Mouse (Mus musculus) intestine, embryonic 15.5 days (tissue): Measurements from ENCODE around the gene Gm17304. TPM values are rescaled to one million over a fixed set of nuclear protein-coding genes. Genes with fewer than 3 reads are reported as not detected.

Experiments
- ATAC-seq: fragments of 200-750 bp; cut with Nextera tagmentation; 2 replicates; pipeline ENCODE4 v1.8.0; 2017; ENCODE audit warnings: moderate TSS enrichment, moderate library complexity
- H3K27ac ChIP-seq: fragments of 300-500 bp; sonication (generic); 2 replicates; pipeline ENCODE4 v1.5.1; 2015; ENCODE audit warnings: mild to moderate bottlenecking, inconsistent platforms
- H3K27me3 ChIP-seq: fragments of 300-500 bp; sonication (generic); replicated peaks from 2 replicates; pipeline ENCODE4 v1.6.1; 2015; ENCODE audit warnings: inconsistent platforms
- H3K36me3 ChIP-seq: fragments of 300-500 bp; sonication (generic); 2 replicates; pipeline ENCODE4 v1.6.1; 2015; ENCODE audit warnings: inconsistent platforms
- H3K4me1 ChIP-seq: fragments of 300-500 bp; sonication (generic); replicated peaks from 2 replicates; pipeline ENCODE4 v1.6.1; 2015; ENCODE audit warnings: inconsistent platforms
- H3K4me2 ChIP-seq: fragments of 300-500 bp; sonication (generic); replicated peaks from 2 replicates; pipeline ENCODE4 v1.6.1; 2015; ENCODE audit warnings: mild to moderate bottlenecking, inconsistent platforms
- H3K4me3 ChIP-seq: fragments of 300-500 bp; sonication (generic); replicated peaks from 2 replicates; pipeline ENCODE4 v1.5.1; 2015; ENCODE audit warnings: inconsistent platforms
- H3K9ac ChIP-seq: fragments of 300-500 bp; sonication (generic); 2 replicates; pipeline ENCODE4 v1.6.1; 2015; ENCODE audit warnings: inconsistent platforms
- H3K9me3 ChIP-seq: fragments of 300-500 bp; sonication (generic); 2 replicates; pipeline ENCODE4 v1.6.1; 2016; ENCODE audit warnings: inconsistent platforms
- WGBS: fragments of 180-500 bp; shearing (Covaris S2); methylation state at CpG from one replicate; pipeline ENCODE4 v1.1.7; 2015; 5-methylcytosine and 5-hydroxymethylcytosine counted together
- polyA plus RNA-seq: library from polyadenylated mRNA; unstranded; fragments of >200 nt; fragmentation: Nextera tagmentation; extraction: Ambion mirVana; gene quantifications from 2 replicates; pipeline ENCODE4 v1.2.1, GENCODE M21; 2015

The Gm17304 gene
- polyA plus RNA-seq, 1 experiment from 2014 or later: not detected

GRCm38 (mm10) chr5:106628369-106629149 is 19.7 kb downstream of the Gm17304 start:
- H3K4me2 ChIP-seq: no peak overlapping the region
- ATAC-seq: no peak
- no peak overlapping the region for H3K27ac ChIP-seq
- H3K4me3 ChIP-seq: no peak overlapping the region
- H3K4me1 ChIP-seq: no peaks in the 10 kb centered on the region
- H3K27me3 ChIP-seq: no peaks in the 10 kb centered on the region
- peaks cover 10% of the 10 kb centered on the region; the same call in 1 of the 2 replicates for H3K36me3 ChIP-seq
- 63% methylated on average over 8 of the region's 8 CpGs for WGBS
- no peak overlapping the region for H3K9ac ChIP-seq
- H3K9me3 ChIP-seq: no peaks in the 10 kb centered on the region

GRCm38 (mm10) chr5:106636423-106636946 is 27.6 kb downstream of the Gm17304 start:
- no peak overlapping the region for H3K9ac ChIP-seq
- no peaks in the 10 kb centered on the region for H3K27me3 ChIP-seq
- no peak overlapping the region for H3K4me3 ChIP-seq
- H3K9me3 ChIP-seq: no peaks in the 10 kb centered on the region
- no peaks in the 10 kb centered on the region for H3K4me1 ChIP-seq
- no peak overlapping the region for H3K4me2 ChIP-seq
- no peak overlapping the region for H3K27ac ChIP-seq
- ATAC-seq: no peak
- peaks cover 12% of the 10 kb centered on the region for H3K36me3 ChIP-seq
- 91% methylated on average over 13 of the region's 13 CpGs for WGBS

- H3K9ac ChIP-seq: no peak overlapping the region
- H3K36me3 ChIP-seq: peaks cover 12% of the 10 kb centered on the region
- WGBS: 94% methylated on average over 2 of the region's 2 CpGs
- H3K27ac ChIP-seq: no peak overlapping the region
- H3K4me1 ChIP-seq: no peaks in the 10 kb centered on the region
- no peak overlapping the region for H3K4me3 ChIP-seq
- no peak overlapping the region for H3K4me2 ChIP-seq
- no peak for ATAC-seq
- no peaks in the 10 kb centered on the region for H3K27me3 ChIP-seq
- H3K9me3 ChIP-seq: no peaks in the 10 kb centered on the region
Observed at GRCm38 (mm10) chr5:106639627-106640026, 30.7 kb downstream of the Gm17304 start.

- ATAC-seq: no peak
- H3K27ac ChIP-seq: no peak overlapping the region
- H3K4me2 ChIP-seq: no peak overlapping the region
- no peak overlapping the region for H3K9ac ChIP-seq
- peaks cover 12% of the 10 kb centered on the region for H3K36me3 ChIP-seq
- H3K27me3 ChIP-seq: no peaks in the 10 kb centered on the region
- WGBS: 73% methylated on average over 5 of the region's 5 CpGs
- H3K4me3 ChIP-seq: no peak overlapping the region
- H3K4me1 ChIP-seq: no peaks in the 10 kb centered on the region
- no peaks in the 10 kb centered on the region for H3K9me3 ChIP-seq
Observed at GRCm38 (mm10) chr5:106640235-106640809, 31.4 kb downstream of the Gm17304 start.

GRCm38 (mm10) chr5:106641876-106642275 is 33.0 kb downstream of the Gm17304 start:
- Histone ChIP-seq H3K4me2 (no peak overlapping the region), H3K9ac (no peak overlapping the region), H3K9me3 (no peaks in the 10 kb centered on the region), H3K27me3 (no peaks in the 10 kb centered on the region), H3K4me1 (no peaks in the 10 kb centered on the region), H3K27ac (no peak overlapping the region), H3K36me3 (peaks cover 5% of the 10 kb centered on the region), H3K4me3 (no peak overlapping the region)
- ATAC-seq: no peak
- WGBS: 84% methylated on average over 3 of the region's 3 CpGs

- Histone ChIP-seq H3K36me3 (no peaks in the 10 kb centered on the region), H3K27ac (no peak overlapping the region), H3K4me1 (no peaks in the 10 kb centered on the region), H3K27me3 (no peaks in the 10 kb centered on the region), H3K9me3 (no peaks in the 10 kb centered on the region), H3K4me2 (no peak overlapping the region), H3K4me3 (no peak overlapping the region), H3K9ac (no peak overlapping the region)
- 84% methylated on average over 4 of the region's 4 CpGs for WGBS
- ATAC-seq: no peak
Observed at GRCm38 (mm10) chr5:106643434-106643833, 34.5 kb downstream of the Gm17304 start.

GRCm38 (mm10) chr5:106649441-106649840 is 40.5 kb downstream of the Gm17304 start:
- Histone ChIP-seq H3K27me3 (no peaks in the 10 kb centered on the region), H3K4me1 (no peaks in the 10 kb centered on the region), H3K36me3 (no peaks in the 10 kb centered on the region; the same call in 1 of the 2 replicates), H3K9me3 (no peaks in the 10 kb centered on the region), H3K4me2 (no peak overlapping the region), H3K4me3 (no peak overlapping the region), H3K27ac (no peak overlapping the region), H3K9ac (no peak overlapping the region)
- ATAC-seq: no peak

- no peak for ATAC-seq
- no peak overlapping the region for H3K4me3 ChIP-seq
- H3K9me3 ChIP-seq: no peaks in the 10 kb centered on the region
- H3K27me3 ChIP-seq: no peaks in the 10 kb centered on the region
- no peaks in the 10 kb centered on the region; the same call in 1 of the 2 replicates for H3K36me3 ChIP-seq
- no peak overlapping the region for H3K27ac ChIP-seq
- H3K4me1 ChIP-seq: no peaks in the 10 kb centered on the region
- H3K9ac ChIP-seq: no peak overlapping the region
- no peak overlapping the region for H3K4me2 ChIP-seq
Observed at GRCm38 (mm10) chr5:106649995-106650394, 41.1 kb downstream of the Gm17304 start.

- no peak overlapping the region for H3K4me3 ChIP-seq
- no peaks in the 10 kb centered on the region for H3K9me3 ChIP-seq
- no peak overlapping the region for H3K27ac ChIP-seq
- no peak for ATAC-seq
- H3K4me1 ChIP-seq: no peaks in the 10 kb centered on the region
- no peak overlapping the region for H3K9ac ChIP-seq
- 89% methylated on average over 4 of the region's 4 CpGs for WGBS
- H3K27me3 ChIP-seq: no peaks in the 10 kb centered on the region
- H3K36me3 ChIP-seq: no peaks in the 10 kb centered on the region; the same call in 1 of the 2 replicates
- no peak overlapping the region for H3K4me2 ChIP-seq
Observed at GRCm38 (mm10) chr5:106652220-106652753, 43.4 kb downstream of the Gm17304 start.

GRCm38 (mm10) chr5:106652790-106653328 is 44.0 kb downstream of the Gm17304 start:
- WGBS: 91% methylated on average over 3 of the region's 3 CpGs
- H3K9me3 ChIP-seq: no peaks in the 10 kb centered on the region
- no peak overlapping the region for H3K4me3 ChIP-seq
- H3K36me3 ChIP-seq: no peaks in the 10 kb centered on the region; the same call in 1 of the 2 replicates
- no peak overlapping the region for H3K9ac ChIP-seq
- H3K4me1 ChIP-seq: no peaks in the 10 kb centered on the region
- no peak overlapping the region for H3K27ac ChIP-seq
- H3K27me3 ChIP-seq: no peaks in the 10 kb centered on the region
- ATAC-seq: no peak
- no peak overlapping the region for H3K4me2 ChIP-seq
